Mouse (Mus musculus) lung, postnatal 4 days (tissue): ENCODE results near the gene Dis3l.
"Not testable (repeated sequence)": the region's sequence is repeated elsewhere in the genome, so short reads cannot be mapped to it uniquely, and the experiment has no call there.

Source experiments
- DNase-seq, 2 experiments: peaks; one replicate each; pipeline ENCODE4 v3.0.0; 2021

The Dis3l gene

GRCm38 (mm10) chr9:64314696-64315095 lies 26.4 kb downstream of the Dis3l start:
- DNase-seq, result no peak

- no peak for DNase-seq
These were observed 29.0 kb downstream of the Dis3l start for GRCm38 (mm10) chr9:64312128-64312527.

- no peak for DNase-seq
These were observed 29.9 kb downstream of the Dis3l start for GRCm38 (mm10) chr9:64310996-64311785.

GRCm38 (mm10) chr9:64306476-64307312 lies 34.4 kb downstream of the Dis3l start:
- DNase-seq, result no peak

- not testable (repeated sequence) for DNase-seq
These were observed 38.0 kb downstream of the Dis3l start for GRCm38 (mm10) chr9:64303086-64303485.

- DNase-seq, result no peak
These were observed 58.6 kb downstream of the Dis3l start for GRCm38 (mm10) chr9:64282404-64282987.

- no peak for DNase-seq
These were observed 59.3 kb downstream of the Dis3l start for GRCm38 (mm10) chr9:64281781-64282178.

GRCm38 (mm10) chr9:64281105-64281780 lies 59.8 kb downstream of the Dis3l start, which contains the start of gene Tipin:
Gene Tipin (plus strand): TSS chr9:64281581.
- DNase-seq, result peak; percentile 96

- DNase-seq, result no peak
These were observed 62.3 kb downstream of the Dis3l start for GRCm38 (mm10) chr9:64278665-64279310.

- DNase-seq, result peak; percentile 51 to 80
These were observed 63.4 kb downstream of the Dis3l start for GRCm38 (mm10) chr9:64277706-64278105.

- DNase-seq, result peak in 1 of 2 experiments; percentile 27
These were observed 66.2 kb downstream of the Dis3l start for GRCm38 (mm10) chr9:64274919-64275318.

GRCm38 (mm10) chr9:64274291-64274690 lies 66.8 kb downstream of the Dis3l start:
- no peak for DNase-seq

GRCm38 (mm10) chr9:64273757-64274156 lies 67.3 kb downstream of the Dis3l start:
- DNase-seq, result no peak

- DNase-seq, result peak in 1 of 2 experiments; percentile 64
These were observed 68.5 kb downstream of the Dis3l start for GRCm38 (mm10) chr9:64272611-64273010.

GRCm38 (mm10) chr9:64271249-64271648 lies 69.8 kb downstream of the Dis3l start:
- no peak for DNase-seq

GRCm38 (mm10) chr9:64268836-64269235 lies 72.3 kb downstream of the Dis3l start:
- not testable (repeated sequence) for DNase-seq

- no peak for DNase-seq
These were observed 72.9 kb downstream of the Dis3l start for GRCm38 (mm10) chr9:64268196-64268595.

GRCm38 (mm10) chr9:64267231-64267630 lies 73.9 kb downstream of the Dis3l start:
- no peak for DNase-seq

GRCm38 (mm10) chr9:64264813-64265212 lies 76.3 kb downstream of the Dis3l start:
- no peak for DNase-seq

GRCm38 (mm10) chr9:64261023-64261422 lies 80.1 kb downstream of the Dis3l start:
- DNase-seq, result no peak

GRCm38 (mm10) chr9:64259906-64260305 lies 81.2 kb downstream of the Dis3l start:
- peak; percentile 33 to 38 for DNase-seq
